ENCODE assay signal across 1 mouse cellular context in the genomic region with DNA sequence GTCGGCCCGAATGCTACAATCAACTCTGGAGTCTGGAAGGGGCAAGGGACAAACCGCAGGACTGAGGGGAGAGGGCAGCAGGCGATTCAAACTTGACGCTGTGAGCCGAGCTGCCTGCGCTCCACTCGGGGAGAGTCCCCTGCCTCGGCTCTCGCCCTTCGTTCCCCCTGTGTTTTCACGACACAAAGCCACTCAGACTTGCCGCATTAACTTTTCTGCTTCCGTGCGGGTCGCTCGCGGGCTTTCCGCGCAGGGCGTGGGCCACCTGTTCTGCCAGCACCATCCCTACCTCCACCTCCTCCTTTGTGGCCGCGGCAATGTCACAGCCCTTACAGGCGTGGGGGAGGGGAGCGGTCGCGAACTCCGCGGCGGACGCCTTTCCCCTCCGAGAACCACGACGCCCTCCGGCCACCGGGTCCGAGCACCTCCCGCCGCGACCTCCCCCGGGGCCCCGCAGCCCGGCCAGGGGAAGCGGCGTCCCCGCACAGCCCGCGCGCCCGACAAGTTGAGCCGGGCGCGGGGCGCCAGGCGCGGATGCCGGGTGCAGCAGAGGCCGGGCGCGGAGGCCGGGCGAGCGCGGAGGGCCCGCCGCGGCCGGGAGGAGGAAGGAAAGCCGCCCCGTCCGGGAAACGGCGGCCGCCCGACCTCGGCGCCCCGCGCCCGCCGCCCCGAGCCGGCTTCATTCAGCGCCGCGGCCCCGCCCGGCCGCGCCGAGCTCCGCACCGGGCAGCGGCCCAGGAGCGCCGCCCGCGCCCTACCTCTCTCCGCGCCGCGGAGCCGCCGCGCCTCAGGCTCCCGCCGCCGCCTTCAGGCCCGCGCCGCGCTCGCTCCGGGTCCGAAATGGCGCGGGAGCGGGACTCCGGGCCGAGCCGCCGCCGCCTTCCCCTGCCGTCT.
TF ChIP-seq lines count a peak whose summit lies in the region.

No protein-coding gene starts in this region.

TF ChIP-seq in myocyte, 11 proteins besides CTCF, POLR2A, EP300 and RAD21:
- TF ChIP-seq CEBPB (IDR thresholded peaks at IDR 0.05; ENCODE audit: insufficient read depth, poor library complexity, severe bottlenecking): no peak
- no peak for TF ChIP-seq SRF (IDR thresholded peaks at IDR 0.05; ENCODE audit: control insufficient read depth, insufficient read length, low read depth)
- no peak for TF ChIP-seq POLR2AphosphoS2 (IDR thresholded peaks at IDR 0.05; ENCODE audit: insufficient read length, low read depth)
- peak in 1 of 3 experiments; percentile 67 for TF ChIP-seq MYOD1 (IDR thresholded peaks at IDR 0.05; ENCODE audit: control insufficient read depth in 1 of 3, insufficient read length in 2 of 3, low read depth in 2 of 3)
- peak in 1 of 3 experiments; percentile 46 for TF ChIP-seq MYOG (IDR thresholded peaks at IDR 0.05; ENCODE audit: control insufficient read depth in 1 of 3, insufficient read depth in 1 of 3, insufficient read length in 2 of 3, low read depth in 2 of 3)
- TF ChIP-seq TCF3 (IDR thresholded peaks at IDR 0.05; ENCODE audit: insufficient read length, low read depth): no peak
- TF ChIP-seq TCF12 (IDR thresholded peaks at IDR 0.05; ENCODE audit: insufficient read depth, poor library complexity, severe bottlenecking): no peak
- TF ChIP-seq MAX (IDR thresholded peaks at IDR 0.05; ENCODE audit: low read depth): no peak
- no peak for TF ChIP-seq USF1 (IDR thresholded peaks at IDR 0.05; ENCODE audit: low read depth)
- no peak for TF ChIP-seq E2F4 (IDR thresholded peaks at IDR 0.05; ENCODE audit: insufficient read depth)
- no peak for TF ChIP-seq REST (IDR thresholded peaks at IDR 0.05; ENCODE audit: insufficient read depth, insufficient read length)
